Mouse (Mus musculus) CH12.LX (cell line): ENCODE measurements at regions not wholly inside any gene's neighbourhood (a gene's known extent, or its start where the extent isn't known, plus 50 kb on each side); places are given as distances from the start of the nearest gene placed in this dataset.

Experiments
- EP300 ChIP-seq: IDR thresholded peaks from 2 replicates; pipeline ENCODE4 v1.6.1; 2011; ENCODE audit warnings: low read length, improper control_type of control experiment
- POLR2A ChIP-seq: IDR thresholded peaks from 2 replicates; pipeline ENCODE4 v1.6.1; 2011; ENCODE audit warnings: low read depth, mild to moderate bottlenecking, improper control_type of control experiment, low read length
- TCF12 ChIP-seq: IDR thresholded peaks from 2 replicates; pipeline ENCODE4 v1.6.1; 2014; ENCODE audit warnings: low read depth, mild to moderate bottlenecking, inconsistent platforms, low read length, improper control_type of control experiment

DNA sequence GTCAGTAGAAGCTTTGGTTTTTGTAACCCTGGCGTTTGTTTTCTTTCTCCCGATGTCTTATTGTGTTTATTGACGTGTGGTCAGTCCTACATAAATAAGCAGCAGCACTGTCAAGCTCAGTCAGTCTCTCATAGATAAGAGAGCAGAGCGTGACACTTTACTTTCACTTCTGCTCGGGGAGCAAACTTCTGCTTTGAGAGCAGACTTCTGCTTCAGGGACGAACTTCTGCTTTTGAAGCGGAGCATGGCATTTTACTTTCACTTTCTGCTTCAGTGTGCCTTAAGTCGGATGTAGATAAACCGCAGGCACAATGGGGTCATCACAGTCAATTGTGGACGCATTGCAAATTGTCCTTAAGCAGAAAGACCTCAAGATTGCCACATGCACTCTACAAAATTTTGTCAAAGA lies 466.0 kb downstream of the Gm11232 start:
- no peak for TF ChIP-seq POLR2A
- TF ChIP-seq TCF12: no peak
- peak; percentile 83 for TF ChIP-seq EP300
